Mouse (Mus musculus) erythroblast, embryonic 14.5 days (primary cell): Measurements from ENCODE around the gene Ccdc7a. TPM values are rescaled to one million over a fixed set of nuclear protein-coding genes. Genes with fewer than 3 reads are reported as not detected.

Experiments
- H3K27me3 ChIP-seq: 2 replicates; pipeline ENCODE4 v1.6.1; 2012; ENCODE audit warnings: inconsistent platforms; ENCODE audit not compliant: control insufficient read depth
- H3K36me3 ChIP-seq: 2 replicates; pipeline ENCODE4 v1.6.1; 2012; ENCODE audit warnings: mild to moderate bottlenecking, inconsistent platforms; ENCODE audit not compliant: control insufficient read depth
- H3K4me1 ChIP-seq: 2 replicates; pipeline ENCODE4 v1.6.1; 2012; ENCODE audit warnings: inconsistent platforms; ENCODE audit not compliant: control insufficient read depth
- H3K4me3 ChIP-seq: replicated peaks from 2 replicates; pipeline ENCODE3; 2012; ENCODE audit warnings: moderate library complexity, mild to moderate bottlenecking, inconsistent platforms
- H3K9me3 ChIP-seq: 2 replicates; pipeline ENCODE4 v1.6.1; 2012; ENCODE audit warnings: low read length, inconsistent platforms, mixed read lengths; ENCODE audit not compliant: control insufficient read depth
- GATA1 ChIP-seq: IDR thresholded peaks from 2 replicates; pipeline ENCODE4 v1.6.1; 2012; ENCODE audit warnings: low read length, inconsistent platforms, mixed read lengths
- TAL1 ChIP-seq: IDR thresholded peaks from 3 replicates; pipeline ENCODE4 v1.6.1; 2012; ENCODE audit warnings: low read length, inconsistent platforms, mixed read lengths
- polyA plus RNA-seq: library from polyadenylated mRNA; stranded (reverse); fragments of >175 nt; gene quantifications from 2 replicates; pipeline ENCODE4 v1.2.3, GENCODE M21; 2012

Gene Ccdc7a
- polyA plus RNA-seq, 1 experiment = not detected

GRCm38 (mm10) chr8:128696701-128697397 is 368.5 kb downstream of the Ccdc7a start:
- Histone ChIP-seq H3K4me3 (no peak overlapping the region), H3K4me1 (peaks cover 66% of the 10 kb centered on the region), H3K27me3 (no peaks in the 10 kb centered on the region), H3K9me3 (no peaks in the 10 kb centered on the region), H3K36me3 (peaks cover 10% of the 10 kb centered on the region)
- TF ChIP-seq TAL1 (no peak), GATA1 (no peak)

GRCm38 (mm10) chr8:128690056-128690455 is 375.3 kb downstream of the Ccdc7a start:
- H3K4me3 ChIP-seq = peak overlapping the region; percentile 16
- no peaks in the 10 kb centered on the region for H3K27me3 ChIP-seq
- peaks cover 3% of the 10 kb centered on the region for H3K36me3 ChIP-seq
- H3K9me3 ChIP-seq = no peaks in the 10 kb centered on the region
- peak; percentile 21; the same call in 1 of the 2 replicates for TF ChIP-seq GATA1
- peak; percentile 44; the same call in 2 of the 3 replicates for TF ChIP-seq TAL1
- H3K4me1 ChIP-seq = peaks cover 69% of the 10 kb centered on the region

- peak overlapping the region; percentile 95 for H3K4me3 ChIP-seq
- no peaks in the 10 kb centered on the region for H3K27me3 ChIP-seq
- no peaks in the 10 kb centered on the region for H3K9me3 ChIP-seq
- H3K4me1 ChIP-seq = peaks cover 70% of the 10 kb centered on the region
- H3K36me3 ChIP-seq = no peaks in the 10 kb centered on the region; the same call in 1 of the 2 replicates
- TF ChIP-seq GATA1 (no peak), TAL1 (no peak)
Observed at GRCm38 (mm10) chr8:128688679-128689078, 376.6 kb downstream of the Ccdc7a start.

- no peak for TF ChIP-seq TAL1
- no peak for TF ChIP-seq GATA1
- Histone ChIP-seq H3K27me3 (no peaks in the 10 kb centered on the region), H3K4me3 (peak overlapping the region; percentile 95), H3K4me1 (peaks cover 67% of the 10 kb centered on the region), H3K36me3 (no peaks in the 10 kb centered on the region; the same call in 1 of the 2 replicates), H3K9me3 (no peaks in the 10 kb centered on the region)
Observed at GRCm38 (mm10) chr8:128686429-128686990, 378.8 kb downstream of the Ccdc7a start.

- TF ChIP-seq TAL1 (no peak), GATA1 (no peak)
- Histone ChIP-seq H3K9me3 (no peaks in the 10 kb centered on the region), H3K4me3 (peak within 1 kb of the TSS; percentile 95), H3K4me1 (peaks cover 68% of the 10 kb centered on the region), H3K27me3 (no peaks in the 10 kb centered on the region), H3K36me3 (no peaks in the 10 kb centered on the region; the same call in 1 of the 2 replicates)
Observed at GRCm38 (mm10) chr8:128685507-128686428, 379.5 kb downstream of the Ccdc7a start, which contains the start of gene Itgb1. TSS of gene Itgb1 (plus strand) at chr8:128685654.

- H3K9me3 ChIP-seq = no peaks in the 10 kb centered on the region
- no peaks in the 10 kb centered on the region for H3K27me3 ChIP-seq
- H3K4me1 ChIP-seq = peaks cover 60% of the 10 kb centered on the region
- no peaks in the 10 kb centered on the region; the same call in 1 of the 2 replicates for H3K36me3 ChIP-seq
- TF ChIP-seq TAL1 (no peak), GATA1 (no peak)
- H3K4me3 ChIP-seq = peak overlapping the region; percentile 95
Observed at GRCm38 (mm10) chr8:128684609-128685506, 380.5 kb downstream of the Ccdc7a start.

Other genes with a start within 250 kb of the Ccdc7a start
- gene Ccdc7b, start 1.6 kb upstream of the Ccdc7a start, polyA plus RNA-seq = not detected in 2 replicates
- gene Gm10999, start 66.1 kb upstream of the Ccdc7a start, polyA plus RNA-seq = not detected in 2 replicates
- gene 2610044O15Rik8, start 168.9 kb upstream of the Ccdc7a start, polyA plus RNA-seq = 0.05 and 0.06 TPM in 2 replicates